Mouse (Mus musculus) bone marrow, adult 2 months (tissue): Measurements from ENCODE around the gene Brdt.

Source experiments
- CTCF ChIP-seq: fragments of 200-500 bp; IDR thresholded peaks from 2 replicates; pipeline ENCODE4 v1.5.1; 2011; ENCODE audit warnings: low read length, control low read depth; ENCODE audit not compliant: control insufficient read depth, insufficient read depth
- POLR2A ChIP-seq: fragments of 200-500 bp; IDR thresholded peaks from 2 replicates; pipeline ENCODE4 v1.6.1; 2011; ENCODE audit warnings: low read depth, mild to moderate bottlenecking, control low read depth, low read length, borderline replicate concordance; ENCODE audit not compliant: control insufficient read depth

DNA sequence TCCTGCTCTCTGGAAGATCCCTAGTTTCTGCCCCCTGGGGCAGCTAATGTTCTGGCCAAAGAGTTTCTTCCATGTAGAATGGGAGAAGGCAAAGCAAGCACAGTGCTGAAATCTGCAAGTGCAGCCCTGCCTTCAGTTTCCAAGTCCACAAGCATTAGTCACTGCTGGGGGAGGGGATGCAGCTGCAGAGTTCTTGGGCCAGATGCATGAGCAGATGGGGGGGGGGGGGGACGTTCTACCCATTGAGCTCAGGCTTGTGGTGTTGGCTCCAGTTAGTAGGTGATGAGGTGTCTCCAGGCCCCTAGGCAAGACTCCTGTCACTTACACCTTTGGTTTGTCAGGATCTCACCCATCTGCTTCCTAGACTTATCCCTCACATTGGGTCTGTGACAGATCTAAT, 24.8 kb downstream of the Brdt start:
- TF ChIP-seq CTCF (no peak), POLR2A (no peak)
